Mouse (Mus musculus) lung, adult 2 months (tissue): Measurements from ENCODE around the gene Vrk3. TPM values are rescaled to one million over a fixed set of nuclear protein-coding genes. Genes with fewer than 3 reads are reported as not detected.
"Not testable (repeated sequence)": the region's sequence is repeated elsewhere in the genome, so short reads cannot be mapped to it uniquely, and the experiment has no call there.

ENCODE experiments used
- DNase-seq: peaks from one replicate; pipeline ENCODE4 v3.0.0; 2022
- H3K4me1 ChIP-seq: fragments of 200-500 bp; 2 replicates; pipeline ENCODE4 v1.6.1; 2011; ENCODE audit warnings: low read length; ENCODE audit not compliant: control insufficient read depth, insufficient read depth
- H3K4me3 ChIP-seq: fragments of 200-500 bp; replicated peaks from 2 replicates; pipeline ENCODE3; 2011; ENCODE audit warnings: low read depth, mild to moderate bottlenecking, control low read depth, low read length; ENCODE audit errors: extremely low read depth
- CTCF ChIP-seq: fragments of 200-500 bp; IDR thresholded peaks from 2 replicates; pipeline ENCODE4 v1.5.1; 2011; ENCODE audit warnings: mild to moderate bottlenecking, low read length, control low read depth; ENCODE audit not compliant: insufficient read depth
- POLR2A ChIP-seq: fragments of 200-500 bp; IDR thresholded peaks from 2 replicates; pipeline ENCODE4 v1.6.1; 2011; ENCODE audit warnings: low read depth, mild to moderate bottlenecking, control low read depth, low read length, borderline replicate concordance; ENCODE audit errors: extremely low read depth
- WGBS: fragments of 180-500 bp; shearing (Covaris S2); methylation state at CpG from one replicate; pipeline ENCODE4 v1.1.7; 2018; 5-methylcytosine and 5-hydroxymethylcytosine counted together
- polyA plus RNA-seq: library from polyadenylated mRNA; depleted of rRNA; stranded (reverse); fragments of >200 nt; gene quantifications from 2 replicates; pipeline ENCODE4 v1.2.3, GENCODE M21; 2012

Gene Vrk3
- polyA plus RNA-seq, 1 experiment, result 51.9 TPM

DNA sequence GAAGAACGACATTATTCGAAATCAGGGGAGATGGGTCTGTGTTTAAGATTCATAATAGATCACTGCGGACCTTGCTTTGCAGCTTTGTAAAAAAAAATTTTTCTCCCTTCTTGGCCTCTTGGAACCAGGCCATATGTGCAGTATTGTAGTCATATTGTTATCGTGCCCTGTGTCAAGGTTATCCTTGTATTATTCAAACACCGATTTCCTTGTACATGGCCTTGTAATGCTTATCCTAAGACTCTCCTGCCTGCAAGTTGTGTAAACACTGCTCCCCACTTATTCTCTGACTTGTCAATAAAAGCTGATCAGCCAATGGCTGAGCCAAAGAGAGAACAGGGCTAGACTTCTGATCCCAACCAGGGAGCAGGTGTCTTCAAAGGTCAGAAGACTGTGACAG, 26.2 kb upstream of the Vrk3 start:
- no peaks in the 10 kb centered on the region for H3K4me1 ChIP-seq
- 38% methylated on average over 5 of the region's 5 CpGs for WGBS
- TF ChIP-seq POLR2A (no peak), CTCF (no peak)

DNA sequence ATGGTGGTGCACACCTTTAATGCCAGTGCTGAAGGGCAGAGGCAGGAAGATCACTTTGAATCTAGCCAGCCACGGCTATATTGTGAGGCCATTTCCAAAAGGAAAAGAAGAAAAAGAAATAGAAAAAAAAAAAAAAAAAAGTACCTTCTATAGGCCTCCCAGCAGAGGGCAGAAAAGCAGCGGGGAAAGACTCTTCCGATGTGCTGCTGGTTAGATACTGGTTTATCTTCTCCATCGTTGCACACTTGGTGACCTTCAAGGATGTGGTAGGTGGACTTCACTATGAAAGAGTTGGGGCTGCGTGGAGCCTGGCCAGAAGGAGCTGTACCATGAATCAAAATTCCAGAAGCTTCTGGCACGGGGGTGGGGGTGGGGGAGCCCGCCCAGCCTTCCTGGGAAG, 23.9 kb upstream of the Vrk3 start:
- 16% methylated on average over 7 of the region's 7 CpGs for WGBS
- no peak for DNase-seq
- Histone ChIP-seq H3K4me1 (no peaks in the 10 kb centered on the region), H3K4me3 (no peak overlapping the region)
- 0 out of 2 replicates have a peak, but pooled peaks have one; percentile 22 for TF ChIP-seq CTCF
- no peak for TF ChIP-seq POLR2A

More for the DNA sequence above, 26.2 kb upstream of the Vrk3 start:
- DNase-seq, result no peak
- no peak overlapping the region for H3K4me3 ChIP-seq

DNA sequence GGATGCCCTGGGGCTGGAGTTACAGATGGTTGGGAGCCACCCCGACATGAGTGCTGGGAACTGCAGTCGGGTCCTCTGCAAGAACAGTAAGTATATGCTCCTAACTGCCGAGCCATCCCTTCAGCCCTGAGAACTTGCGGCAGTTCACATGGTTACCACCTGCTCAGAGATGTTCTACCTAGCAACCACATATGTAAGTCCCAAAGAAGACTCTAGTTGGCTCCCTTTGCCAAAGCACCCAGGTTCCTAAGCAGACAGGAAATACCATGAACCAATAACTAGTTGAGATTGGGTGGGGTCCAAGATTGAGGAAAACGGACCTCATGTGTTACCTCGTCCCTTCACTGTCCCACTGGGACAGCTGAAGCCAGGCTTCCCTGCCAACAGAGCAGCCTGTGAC, 21.9 kb upstream of the Vrk3 start:
- no peak overlapping the region for H3K4me3 ChIP-seq
- no peak for TF ChIP-seq POLR2A
- no peak for TF ChIP-seq CTCF
- 44% methylated on average over 6 of the region's 6 CpGs for WGBS
- H3K4me1 ChIP-seq, result no peaks in the 10 kb centered on the region
- no peak for DNase-seq

DNA sequence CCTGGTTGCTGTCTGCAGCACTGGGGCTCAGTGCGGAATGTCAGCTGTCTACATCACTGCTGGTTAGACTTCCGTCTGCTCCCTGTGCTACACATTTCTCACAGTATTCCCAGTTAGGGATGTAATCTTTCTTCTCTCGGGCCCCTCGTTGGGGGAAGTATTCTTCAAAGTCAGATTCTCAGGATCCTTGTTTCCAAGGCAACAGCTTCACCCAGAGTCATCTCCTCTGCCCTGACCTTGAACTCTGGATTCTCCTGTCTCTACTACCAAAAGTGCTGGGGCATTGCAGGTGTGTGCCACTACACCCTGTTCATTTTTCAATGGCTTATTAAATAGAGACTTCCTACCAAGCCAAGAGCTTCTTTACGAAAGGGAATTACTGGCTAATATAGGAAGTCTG, 21.1 kb upstream of the Vrk3 start:
- Histone ChIP-seq H3K4me3 (no peak overlapping the region), H3K4me1 (no peaks in the 10 kb centered on the region)
- no peak for DNase-seq
- no peak for TF ChIP-seq POLR2A
- no peak for TF ChIP-seq CTCF
- 47% methylated on average over 5 of the region's 5 CpGs for WGBS

DNA sequence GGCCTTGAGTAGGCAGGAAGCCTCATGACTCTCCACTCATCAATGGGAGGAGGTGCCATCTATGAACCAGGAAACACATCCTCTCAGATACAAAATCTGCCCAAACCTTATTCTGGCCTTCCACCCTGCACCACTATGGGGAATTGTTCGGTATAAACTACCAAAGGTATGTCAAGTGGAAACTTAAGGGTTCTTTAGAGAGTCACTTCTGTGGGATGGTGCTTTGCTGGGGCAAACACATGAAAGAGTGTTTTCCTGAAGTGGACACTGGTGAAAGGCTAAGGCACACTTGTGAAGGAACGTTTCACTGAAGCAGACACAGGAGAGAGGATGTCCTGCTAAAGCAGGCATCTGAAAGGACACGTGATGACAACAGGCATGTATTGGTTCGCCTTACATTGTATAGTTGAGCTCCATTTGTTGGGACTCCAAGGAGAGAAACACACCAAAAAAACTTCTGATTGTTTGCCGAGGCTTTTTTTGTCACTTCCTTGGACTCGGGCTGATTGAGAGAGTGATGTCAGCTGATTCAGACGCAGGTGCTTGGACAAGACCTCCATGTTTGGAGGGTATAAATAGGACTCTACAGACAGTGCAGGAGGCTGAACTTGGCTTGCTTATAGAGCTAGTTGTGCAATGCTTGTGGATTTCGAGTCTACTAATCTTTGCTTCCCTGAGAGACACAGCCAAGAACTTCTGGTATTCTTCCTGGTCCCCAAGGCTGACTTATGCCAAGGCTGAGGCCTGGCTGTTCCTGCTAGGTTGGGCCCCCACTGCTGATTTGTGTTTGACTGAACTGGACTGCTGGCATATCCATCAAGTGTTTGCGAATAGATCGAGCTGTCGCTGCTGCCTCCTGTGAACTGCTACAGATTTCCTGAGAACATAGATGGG, 19.9 kb upstream of the Vrk3 start:
- Histone ChIP-seq H3K4me1 (no peaks in the 10 kb centered on the region), H3K4me3 (no peak overlapping the region)
- DNase-seq, result peak; percentile 22
- whole genome bisulfite sequencing, result 64% methylated on average over 11 of the region's 11 CpGs
- TF ChIP-seq POLR2A (no peak), CTCF (no peak)

DNA sequence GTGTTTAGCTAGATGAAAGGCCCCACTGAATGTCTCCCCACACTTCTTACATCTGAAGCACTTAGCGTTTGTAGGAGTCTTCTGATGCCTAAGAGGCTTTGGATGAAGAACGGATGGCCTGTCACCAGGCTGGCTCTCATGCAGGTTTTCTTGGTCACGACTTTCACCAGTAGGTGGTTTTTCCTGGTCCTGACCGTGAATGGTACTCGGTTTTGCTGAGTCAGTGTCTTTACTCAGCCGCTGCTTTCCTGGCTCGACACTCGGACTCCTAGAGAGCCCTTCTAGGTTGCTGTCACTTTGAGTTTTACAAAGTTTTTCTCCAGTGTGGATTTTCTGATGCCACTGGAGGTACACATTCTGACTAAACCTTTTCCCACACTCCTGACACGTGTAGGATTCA, 14.5 kb upstream of the Vrk3 start:
- Histone ChIP-seq H3K4me1 (no peaks in the 10 kb centered on the region), H3K4me3 (no peak overlapping the region)
- no peak for DNase-seq
- 86% methylated on average over 9 of the region's 9 CpGs for WGBS
- TF ChIP-seq POLR2A (no peak), CTCF (no peak)

DNA sequence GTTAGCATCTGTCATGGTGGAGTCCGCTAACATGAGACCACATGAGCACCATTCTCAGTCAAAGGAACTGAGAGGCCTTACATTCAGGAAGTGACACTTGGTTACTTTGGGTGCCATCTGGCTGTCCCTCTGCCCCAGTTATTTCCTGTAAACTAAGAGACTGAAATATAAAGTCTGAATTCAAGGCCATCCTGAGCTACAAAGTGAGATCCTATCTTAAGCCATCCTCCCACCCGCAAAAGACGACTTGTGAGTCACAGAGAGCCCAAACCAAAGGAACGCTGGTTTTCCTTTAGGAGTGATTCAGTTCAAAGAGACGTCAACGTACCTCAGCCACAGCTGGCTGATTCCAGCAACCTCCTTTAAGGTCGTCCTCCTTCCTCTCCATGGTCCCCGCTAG, 6.9 kb upstream of the Vrk3 start:
- TF ChIP-seq CTCF (no peak), POLR2A (no peak)
- WGBS, result 60% methylated on average over 8 of the region's 8 CpGs
- DNase-seq, result no peak
- Histone ChIP-seq H3K4me3 (no peak overlapping the region), H3K4me1 (no peaks in the 10 kb centered on the region)

DNA sequence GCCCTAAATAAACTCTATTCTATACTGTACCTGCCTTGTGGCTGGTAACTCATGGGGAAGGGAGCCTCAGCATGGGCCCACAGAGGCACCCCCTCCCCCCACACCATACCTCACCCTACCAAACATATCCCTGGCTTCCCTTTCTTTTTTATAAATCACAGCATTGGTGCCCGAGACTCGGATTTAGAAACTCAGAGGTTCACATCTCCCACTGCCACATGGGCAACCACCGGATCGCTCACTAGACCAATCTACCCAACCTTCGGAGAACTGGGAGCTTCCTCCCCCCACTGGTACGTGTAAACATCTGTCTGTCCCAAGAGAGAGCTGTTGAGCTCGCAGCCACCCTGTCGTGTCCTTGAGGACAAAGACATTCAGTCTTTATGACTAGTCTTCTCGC, 3.9 kb upstream of the Vrk3 start:
- WGBS, result 58% methylated on average over 9 of the region's 9 CpGs
- H3K4me1 ChIP-seq, result peaks cover 4% of the 10 kb centered on the region; the same call in 1 of the 2 replicates
- TF ChIP-seq CTCF (no peak), POLR2A (no peak)
- H3K4me3 ChIP-seq, result no peak overlapping the region
- DNase-seq, result no peak

DNA sequence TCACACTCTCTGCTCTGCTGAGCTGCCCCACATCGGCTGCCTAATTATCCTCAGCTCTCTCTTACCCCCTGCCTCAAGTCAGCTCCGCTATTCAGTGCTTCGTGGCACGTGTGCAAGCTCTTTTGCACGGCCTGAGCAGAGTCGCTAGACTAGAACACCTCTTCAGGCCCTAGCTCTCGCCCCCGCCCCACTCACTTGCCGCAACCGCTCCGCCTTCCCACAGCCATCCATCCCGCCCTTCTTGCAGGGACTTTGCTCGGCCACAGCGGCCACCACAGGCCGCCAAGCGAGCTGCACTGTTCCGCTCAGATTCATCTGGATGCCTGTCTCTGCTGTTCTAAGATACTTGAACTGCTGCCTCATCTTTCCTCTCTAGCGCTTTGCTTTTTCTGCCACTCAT, 3.1 kb upstream of the Vrk3 start:
- TF ChIP-seq CTCF (peak; percentile 73), POLR2A (no peak)
- DNase-seq, result peak; percentile 67
- under 1% methylated on average over 18 of the region's 18 CpGs for WGBS
- Histone ChIP-seq H3K4me3 (peak overlapping the region; percentile 55), H3K4me1 (peaks cover 5% of the 10 kb centered on the region; the same call in 1 of the 2 replicates)

DNA sequence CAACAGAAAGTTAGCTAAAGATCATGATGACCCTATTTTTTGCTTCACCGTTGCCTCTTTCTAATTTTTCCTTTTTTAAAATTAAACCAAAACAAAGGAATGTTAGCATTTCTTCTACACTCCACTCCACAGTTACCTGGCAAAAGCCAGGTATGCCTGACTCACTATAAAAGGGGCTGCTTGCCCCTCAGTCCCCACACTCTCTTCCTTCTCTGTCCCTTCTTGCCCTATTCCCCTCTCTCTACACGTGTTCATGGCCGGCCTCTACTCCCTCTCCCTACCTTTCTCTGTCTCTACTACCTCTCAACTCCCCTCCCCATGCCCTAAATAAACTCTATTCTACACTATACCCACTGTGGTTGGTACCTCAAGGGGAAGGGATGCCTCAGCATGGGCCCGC, 1.1 kb upstream of the Vrk3 start:
- WGBS, result 72% methylated on average over 4 of the region's 4 CpGs
- H3K4me1 ChIP-seq, result peaks cover 5% of the 10 kb centered on the region; the same call in 1 of the 2 replicates
- TF ChIP-seq CTCF (no peak), POLR2A (no peak)
- no peak overlapping the region for H3K4me3 ChIP-seq
- DNase-seq, result no peak

DNA sequence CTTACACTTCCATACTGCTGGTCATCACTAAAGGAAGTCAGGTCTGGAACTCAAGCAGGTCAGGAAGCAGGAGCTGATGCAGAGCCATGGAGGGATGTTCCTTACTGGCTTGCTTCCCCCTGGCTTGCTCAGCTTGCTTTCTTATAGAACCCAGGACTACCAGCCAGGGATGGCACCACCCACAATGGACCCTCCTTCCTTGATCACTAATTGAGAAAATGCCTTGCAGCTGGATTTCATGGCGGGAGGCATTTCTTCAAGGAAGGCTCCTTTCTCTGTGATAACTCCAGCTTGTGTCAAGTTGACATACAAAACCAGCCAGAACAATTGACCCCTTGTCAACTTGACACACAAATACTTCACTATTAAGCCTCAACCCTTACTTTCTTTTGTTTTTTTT, 2.7 kb downstream of the Vrk3 start, which contains the start of gene Zfp473:
Zfp473 (minus strand) TSS at position 101 of the 400 bp plus-strand sequence.
- not testable (repeated sequence) for H3K4me3 ChIP-seq, DNase-seq, H3K4me1 ChIP-seq
- WGBS, result 86% methylated on average over 1 of the region's 1 CpGs
